Mouse (Mus musculus): Measurements from ENCODE around the gene Stap1.

The Stap1 gene

DNA sequence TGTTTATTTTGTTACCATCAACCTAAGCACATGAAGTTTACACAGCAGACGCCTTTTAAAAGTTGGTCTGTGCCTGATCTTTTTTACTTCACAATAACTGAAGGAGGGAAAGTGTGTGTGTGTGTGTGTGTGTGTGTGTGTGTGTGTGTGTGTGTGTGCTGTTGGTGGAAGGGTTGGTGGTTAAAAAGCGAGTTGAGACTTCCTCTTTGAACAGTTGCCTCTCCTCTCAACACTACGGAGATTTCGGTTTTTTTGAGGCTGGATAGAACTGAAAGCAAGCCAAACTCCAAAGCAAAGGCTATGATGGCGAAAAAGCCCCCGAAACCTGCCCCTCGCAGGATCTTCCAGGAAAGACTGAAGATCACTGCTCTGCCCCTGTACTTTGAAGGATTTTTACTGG is at the start of gene Stap1:
Gene Stap1, plus strand, starts transcription at position 209 of the 400 bp plus-strand sequence.
- DNase-seq (ENCODE audit: low spot score in 2 of 2): no peak

DNA sequence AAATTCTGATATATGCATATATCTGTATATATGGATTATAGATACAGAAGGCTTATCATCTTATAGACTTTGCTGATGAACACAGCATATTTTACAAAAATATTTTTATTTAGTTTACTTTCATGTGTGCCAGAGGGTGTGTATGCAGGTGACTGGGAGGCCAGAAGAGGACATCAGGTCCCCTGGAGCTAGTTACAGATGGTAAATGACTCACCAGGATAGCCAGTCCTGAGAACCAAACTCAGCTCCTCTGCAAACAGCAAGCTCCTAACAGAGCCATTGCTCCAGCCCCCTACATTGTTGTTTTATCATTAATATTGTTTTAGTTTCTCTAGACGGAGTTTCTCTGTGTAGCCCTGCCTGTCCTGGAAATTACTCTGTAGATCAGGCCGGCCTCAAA is 41.7 kb upstream of the Stap1 start:
- no peak for DNase-seq (ENCODE audit: low spot score in 2 of 2)

DNA sequence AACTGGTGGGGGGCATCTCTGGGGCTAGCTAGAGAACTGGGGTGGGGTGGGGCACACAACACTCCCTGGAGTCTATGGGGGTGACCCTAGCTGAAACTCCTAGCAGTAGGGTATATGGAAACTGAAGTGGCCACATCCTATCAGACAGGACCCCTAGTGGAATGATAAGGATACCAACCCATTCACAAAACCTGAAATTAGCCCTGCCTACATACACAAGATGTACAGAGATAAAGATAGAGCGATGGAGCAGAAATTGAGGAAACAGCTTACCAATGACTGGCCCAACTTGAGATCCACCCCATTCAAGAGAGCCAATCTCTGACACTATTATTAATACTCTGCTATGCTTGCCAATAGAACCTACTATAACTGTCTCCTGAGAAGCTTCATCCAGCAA is 8.0 kb upstream of the Stap1 start:
- no peak for DNase-seq (ENCODE audit: low spot score in 2 of 2)

DNA sequence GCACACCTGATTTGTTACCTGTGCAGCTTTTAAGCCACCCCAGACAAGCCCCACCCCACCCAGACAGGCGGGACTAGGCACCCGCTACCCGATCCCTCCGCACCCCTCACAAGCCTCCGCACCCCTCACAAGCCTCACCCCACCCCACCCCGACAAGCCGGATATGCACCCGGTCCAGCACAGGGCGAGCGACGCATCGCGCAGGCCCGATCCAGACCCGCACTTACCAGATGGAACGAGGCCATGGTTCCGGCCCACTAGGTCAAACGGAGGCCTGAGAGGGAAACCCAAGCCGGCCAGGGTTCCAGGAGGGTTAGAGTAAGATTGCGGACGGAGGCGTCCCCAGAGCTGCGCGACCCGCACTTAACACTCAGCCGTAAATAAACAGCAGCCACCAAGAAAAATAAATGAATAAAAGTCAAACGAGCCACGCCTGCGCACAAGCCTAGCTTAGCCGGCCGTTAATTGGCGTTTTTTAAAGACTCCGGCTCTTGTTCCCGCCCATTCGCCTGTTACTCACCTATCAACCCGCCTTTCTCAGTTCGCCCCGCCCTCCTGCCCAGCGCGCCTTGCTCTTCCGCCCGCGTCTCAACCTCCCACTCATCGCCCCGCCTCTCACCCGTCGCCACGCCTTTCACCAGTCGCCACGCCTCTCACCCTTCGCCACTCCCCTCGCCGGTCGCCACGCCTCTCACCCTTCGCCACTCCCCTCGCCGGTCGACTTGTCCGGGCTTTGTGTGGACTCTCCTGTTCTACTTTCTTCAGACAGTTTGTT is 6.3 kb upstream of the Stap1 start, which contains the start of gene Cenpc1:
Gene Cenpc1, minus strand, starts transcription at position 483 of the 775 bp plus-strand sequence.
- peak; percentile 76 to 92 for DNase-seq (ENCODE audit: low spot score in 2 of 2)

DNA sequence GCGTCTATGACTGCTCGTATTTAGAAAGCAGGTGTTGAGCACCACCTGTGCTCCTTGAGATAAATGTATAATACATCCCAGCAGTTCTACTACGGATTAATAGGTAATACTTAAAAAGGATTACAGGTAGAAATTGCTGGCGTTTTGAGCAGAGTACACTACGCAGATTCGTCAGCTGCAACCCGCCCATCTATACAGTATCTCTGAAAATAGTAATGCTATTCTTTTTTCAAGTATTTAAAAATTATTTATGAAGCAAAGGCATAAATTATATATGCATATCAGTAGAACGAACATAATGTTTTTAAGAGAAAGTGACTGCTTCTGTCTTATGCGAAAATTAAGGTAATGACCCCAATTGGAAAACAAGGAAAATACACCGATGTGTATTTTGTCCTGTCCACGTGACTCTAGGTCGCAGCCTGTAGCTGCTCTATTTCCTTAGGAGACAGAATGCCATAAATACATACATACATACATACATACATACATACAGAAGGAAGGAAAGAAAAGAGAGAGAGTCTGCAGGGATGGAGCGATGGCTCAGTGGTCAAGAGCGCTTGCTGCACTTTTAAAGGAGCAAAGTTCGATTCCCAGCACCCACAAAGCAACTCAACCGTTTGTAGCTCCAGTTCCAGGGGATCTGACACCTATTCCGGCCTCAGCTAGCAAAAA is 5.5 kb upstream of the Stap1 start:
- DNase-seq (ENCODE audit: low spot score in 2 of 2): peak in 1 of 2 experiments; percentile 12

DNA sequence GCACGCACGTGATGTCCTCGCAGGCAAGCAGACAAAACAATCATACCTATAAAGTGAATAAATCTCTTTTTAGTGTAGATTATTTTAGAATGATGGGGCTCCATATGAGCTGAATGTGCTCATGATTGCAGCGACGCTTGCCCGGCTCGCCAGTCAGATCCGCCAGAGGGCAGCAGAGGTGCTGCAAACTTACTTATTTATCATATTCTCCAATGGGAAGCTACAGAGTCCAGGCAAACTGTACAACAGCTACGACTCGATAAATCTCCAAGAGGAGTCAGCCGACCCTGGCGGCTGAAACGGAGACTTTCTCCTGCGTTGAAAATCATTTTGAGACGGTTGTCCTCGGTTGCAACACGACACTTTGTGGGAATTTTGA is 5.0 kb upstream of the Stap1 start:
- DNase-seq (ENCODE audit: low spot score in 2 of 2): peak; percentile 87 to 90

DNA sequence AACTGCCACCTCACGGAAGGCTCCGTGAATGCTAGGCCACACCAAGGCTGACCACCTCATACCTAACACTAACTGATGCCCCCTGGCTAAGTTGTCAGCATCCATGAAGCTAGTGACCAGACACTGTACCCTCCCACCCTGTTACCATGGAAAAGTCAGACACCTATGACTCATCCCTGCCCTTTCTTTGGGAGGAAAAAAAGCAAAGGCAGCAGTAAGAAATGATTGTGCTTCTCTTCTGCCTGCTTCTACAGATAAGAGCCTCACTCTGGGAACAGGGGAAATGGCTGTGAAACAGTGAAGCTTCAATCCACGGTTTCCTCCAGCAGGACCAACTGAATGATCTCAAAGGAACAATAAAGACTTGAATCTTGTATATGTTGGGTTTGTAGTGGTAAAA is 3.1 kb upstream of the Stap1 start:
- no peak for DNase-seq (ENCODE audit: low spot score in 2 of 2)

DNA sequence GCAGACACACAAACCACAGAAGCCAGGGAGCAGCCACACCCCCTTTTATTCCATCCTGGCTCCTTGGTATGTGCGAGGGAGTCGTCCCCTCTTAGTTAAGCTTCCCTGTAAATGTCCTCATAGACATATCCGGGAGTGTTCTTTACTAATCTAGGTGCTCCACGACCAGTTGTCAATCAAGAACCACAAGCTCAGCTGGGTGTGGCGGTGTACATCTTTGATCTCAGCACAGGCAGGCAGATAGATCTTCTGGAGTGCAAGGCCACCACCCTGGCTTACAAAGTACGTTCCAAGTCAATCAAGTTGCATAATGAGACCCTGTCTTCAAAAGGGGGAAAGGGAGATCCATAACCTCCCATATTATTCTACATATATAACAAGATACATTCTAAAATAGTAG is 2.4 kb upstream of the Stap1 start:
- no peak for DNase-seq (ENCODE audit: low spot score in 2 of 2)

DNA sequence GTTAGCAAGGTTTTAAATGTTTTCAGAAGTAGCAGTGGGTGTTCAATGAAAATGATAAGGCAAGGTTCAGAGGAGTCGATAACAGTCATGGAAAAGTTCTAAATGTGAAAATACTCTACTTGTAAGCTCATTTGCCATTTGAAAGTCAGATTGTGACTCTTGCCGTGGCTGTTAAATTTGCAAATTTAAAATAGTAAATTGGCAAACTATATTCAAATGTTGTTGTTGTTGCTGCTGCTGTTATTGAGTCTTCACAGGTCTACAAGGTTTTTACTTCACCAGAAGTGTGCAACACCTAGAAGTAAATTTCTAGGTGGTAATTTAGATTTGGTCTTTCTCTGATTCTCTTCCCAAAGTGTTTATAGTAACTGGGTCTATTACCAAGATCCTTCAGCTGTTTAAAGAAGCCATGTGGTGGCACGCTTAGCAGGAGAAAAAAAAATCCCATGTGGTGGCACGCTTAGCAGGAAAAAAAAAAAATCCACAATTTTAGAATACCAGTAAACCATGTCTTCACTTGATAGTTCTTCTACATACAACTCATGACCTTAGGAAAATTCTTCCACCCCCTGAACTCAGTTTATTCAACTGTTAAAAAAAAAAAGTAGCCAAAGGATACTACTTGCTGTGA is 1.3 kb downstream of the Stap1 start:
- no peak for DNase-seq (ENCODE audit: low spot score in 2 of 2)

DNA sequence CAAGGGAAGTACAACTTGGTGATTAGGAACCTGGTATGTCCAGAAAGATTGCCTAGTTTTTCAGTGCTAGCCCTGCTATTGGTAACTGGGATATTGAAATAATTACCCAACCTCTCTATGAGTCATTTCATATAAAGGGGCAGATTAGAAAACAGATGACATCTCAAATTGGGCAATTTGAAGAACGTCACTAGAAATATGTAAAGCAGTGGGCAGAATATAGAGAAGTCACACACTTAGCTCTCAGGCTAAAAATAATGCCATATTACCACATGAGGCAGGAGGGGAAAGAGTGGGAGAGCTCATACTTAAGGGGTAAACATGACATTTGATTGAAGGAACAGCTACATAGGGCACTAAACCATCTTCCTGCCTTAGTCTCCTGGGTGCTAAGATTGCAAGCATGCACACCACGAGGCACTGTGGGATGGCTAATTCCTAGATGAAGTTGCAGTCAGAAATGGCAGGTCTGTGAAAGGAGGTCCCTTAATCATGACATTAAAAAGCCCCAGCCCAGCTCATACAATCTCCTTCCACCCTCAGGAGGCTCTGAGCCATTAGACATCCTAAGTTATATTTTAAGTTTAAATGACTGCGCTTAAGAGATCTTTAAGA is 7.3 kb downstream of the Stap1 start:
- DNase-seq (ENCODE audit: low spot score in 2 of 2): no peak

DNA sequence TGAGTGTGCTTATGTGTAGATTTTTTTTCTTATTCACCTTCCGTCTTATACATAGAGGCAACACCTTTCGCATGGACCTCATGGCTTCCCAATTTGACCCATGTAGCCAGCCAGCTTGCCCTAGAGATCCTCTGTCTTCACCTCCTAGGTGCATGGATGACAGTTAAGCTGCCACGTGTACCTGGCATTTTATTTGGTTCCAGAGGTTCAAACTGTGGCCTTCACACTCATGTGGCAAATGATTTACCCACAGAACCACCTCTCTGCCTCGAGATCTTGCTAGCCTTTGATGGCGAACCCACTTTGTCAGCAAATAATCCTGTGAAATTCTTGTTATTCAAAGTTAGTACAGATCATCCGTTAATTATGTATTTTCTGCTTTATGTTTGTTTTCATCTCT is 12.4 kb downstream of the Stap1 start:
- DNase-seq (ENCODE audit: low spot score in 2 of 2): no peak

DNA sequence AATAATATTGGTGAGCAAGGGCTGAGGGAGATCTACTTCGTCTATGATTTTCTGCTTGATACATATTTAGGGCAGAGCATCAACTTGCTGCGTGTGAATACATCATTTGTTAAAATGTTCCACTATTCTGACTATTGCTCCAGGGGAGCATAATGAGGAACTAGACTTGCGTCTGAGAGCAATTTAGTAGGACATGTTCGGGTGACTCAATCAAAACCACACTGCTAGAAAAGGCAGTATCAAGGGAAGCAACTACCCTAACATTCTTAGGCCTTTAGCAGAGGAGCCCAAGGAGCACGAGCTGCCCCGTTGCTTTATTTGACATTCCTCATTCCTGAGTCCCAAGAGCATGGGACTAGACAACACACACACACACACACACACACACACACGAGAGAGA is 13.4 kb downstream of the Stap1 start:
- no peak for DNase-seq (ENCODE audit: low spot score in 2 of 2)

DNA sequence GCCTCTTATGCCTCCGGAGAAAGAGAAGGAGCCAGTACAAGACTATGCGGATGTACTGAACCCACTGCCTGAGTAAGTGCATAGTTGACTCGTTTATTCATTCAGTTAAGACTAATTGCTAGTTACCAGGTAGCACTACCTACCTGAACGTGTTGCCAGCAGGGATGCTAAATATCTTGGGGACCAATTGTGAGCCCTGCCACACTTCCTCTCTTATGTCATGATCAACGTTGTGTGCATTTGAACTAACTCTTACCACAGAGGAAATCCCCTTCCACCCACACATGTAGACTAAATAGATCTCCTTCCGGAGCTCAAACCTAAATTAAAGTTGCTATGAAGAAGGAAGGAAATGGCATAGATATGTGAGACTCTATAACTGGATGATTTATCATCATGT is 15.2 kb downstream of the Stap1 start:
- DNase-seq (ENCODE audit: low spot score in 2 of 2): no peak

DNA sequence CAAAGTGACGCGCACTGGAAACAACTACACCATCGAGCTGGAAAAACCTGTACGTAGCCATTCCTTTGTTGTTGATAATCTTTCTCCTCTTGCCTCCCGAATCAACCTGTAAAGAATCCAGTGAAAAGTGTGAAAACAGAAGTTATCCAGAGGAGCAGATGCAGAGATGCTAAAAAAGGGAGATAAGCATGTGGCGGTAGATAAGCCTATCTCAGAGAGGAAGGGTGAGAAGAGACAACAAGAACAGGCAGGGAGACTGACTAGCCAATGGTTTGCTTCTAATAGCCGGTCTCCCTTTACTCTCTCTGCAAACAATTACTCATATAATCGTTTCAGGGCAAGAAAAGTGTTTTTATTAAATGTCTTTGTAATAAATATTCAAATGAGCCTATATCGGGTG is 23.2 kb downstream of the Stap1 start:
- DNase-seq (ENCODE audit: low spot score in 2 of 2): no peak

DNA sequence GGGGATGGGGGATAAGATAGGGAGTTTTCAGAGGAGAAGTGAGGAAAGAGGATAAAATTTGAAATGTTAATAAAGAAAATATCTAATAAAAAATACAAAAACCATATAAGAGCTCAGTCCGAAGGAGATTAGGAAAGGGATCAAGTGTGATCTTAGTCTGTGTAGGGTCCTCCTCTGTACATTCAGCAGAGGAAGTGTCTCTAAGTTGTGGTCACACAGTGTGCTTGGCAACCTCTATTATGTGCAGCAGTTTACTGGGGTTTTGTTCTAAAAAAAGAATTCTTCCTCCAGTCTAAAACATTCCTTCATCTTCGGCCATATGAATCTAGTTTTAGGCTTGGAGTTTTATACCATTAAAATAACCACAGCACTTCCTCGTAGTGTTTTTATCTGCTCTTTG is 27.4 kb downstream of the Stap1 start:
- no peak for DNase-seq (ENCODE audit: low spot score in 2 of 2)

DNA sequence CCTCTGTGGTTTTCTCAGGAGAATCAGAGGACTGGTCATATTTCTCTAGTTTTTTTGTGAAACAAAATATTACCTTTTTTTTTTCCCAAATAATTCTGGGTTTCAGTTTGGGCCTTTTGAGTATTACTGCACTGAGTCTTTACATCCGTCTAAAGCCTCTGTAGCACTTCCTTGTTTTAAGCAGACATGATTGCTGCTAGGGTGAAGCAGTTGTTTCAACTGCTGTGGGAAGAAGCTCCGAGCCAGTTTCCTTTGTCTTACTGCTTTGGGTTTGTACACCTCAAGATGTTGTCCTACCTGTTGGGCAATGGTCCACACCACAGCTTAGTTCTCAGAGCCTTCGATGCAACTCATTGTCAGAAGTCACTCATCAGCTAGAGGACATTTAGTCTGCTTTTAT is 29.1 kb downstream of the Stap1 start:
- no peak for DNase-seq (ENCODE audit: low spot score in 2 of 2)

DNA sequence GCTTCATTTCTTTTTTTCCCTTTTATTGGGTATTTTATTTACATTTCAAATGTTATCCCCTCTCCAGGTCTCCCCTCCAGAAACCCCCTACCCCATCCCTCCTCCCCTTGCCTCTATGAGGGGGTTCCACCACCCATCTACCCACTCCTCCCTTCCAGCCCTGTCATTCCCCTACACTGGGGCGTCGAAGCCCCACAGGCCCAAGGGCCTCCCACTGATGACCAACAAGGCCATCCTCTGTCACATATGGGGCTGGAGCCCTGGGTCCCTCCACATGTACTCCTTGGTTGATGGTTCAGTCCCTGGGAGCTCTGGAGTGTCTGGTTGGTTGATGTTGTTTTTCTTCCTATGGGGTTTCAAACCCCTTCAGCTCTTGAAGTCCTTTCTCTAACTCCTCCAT is 30.6 kb downstream of the Stap1 start:
- DNase-seq (ENCODE audit: low spot score in 2 of 2): no peak

DNA sequence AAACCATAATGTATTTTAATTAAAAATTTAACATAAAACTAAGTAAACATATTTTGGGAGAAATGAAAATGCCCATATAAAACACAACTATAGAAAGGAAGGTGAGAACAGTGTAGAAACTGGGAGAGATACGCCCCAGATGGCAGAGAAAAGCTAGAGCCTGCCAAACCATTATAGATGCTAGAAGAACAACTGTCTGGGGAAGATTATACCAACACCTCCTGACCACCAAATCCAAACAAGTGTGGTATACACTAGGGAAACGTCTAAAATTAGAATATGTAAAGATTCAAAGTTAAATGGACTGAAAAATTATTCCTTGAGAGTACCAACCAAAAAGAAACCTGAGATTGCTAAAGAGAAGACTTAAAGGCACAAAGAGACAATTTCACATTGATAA is 35.1 kb downstream of the Stap1 start:
- DNase-seq (ENCODE audit: low spot score in 2 of 2): no peak

DNA sequence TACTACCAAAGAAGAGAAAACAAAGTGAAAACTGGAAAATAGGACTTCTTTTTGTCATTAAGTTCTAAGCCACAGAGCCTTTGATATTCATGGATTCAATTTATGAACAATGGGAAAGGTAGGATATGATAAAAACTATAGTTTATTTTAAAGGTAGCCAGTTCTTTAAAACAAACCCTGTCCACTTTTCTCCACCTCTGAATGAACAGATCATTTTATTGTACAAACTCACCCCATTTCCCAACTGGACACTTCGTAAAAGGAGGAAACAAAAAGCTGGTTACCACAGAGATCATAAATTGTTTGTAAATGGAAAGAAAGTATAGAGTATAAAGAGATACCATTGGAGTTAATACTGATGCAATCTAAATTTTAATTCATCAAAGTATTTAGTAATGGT is 39.5 kb downstream of the Stap1 start:
- no peak for DNase-seq (ENCODE audit: low spot score in 2 of 2)

DNA sequence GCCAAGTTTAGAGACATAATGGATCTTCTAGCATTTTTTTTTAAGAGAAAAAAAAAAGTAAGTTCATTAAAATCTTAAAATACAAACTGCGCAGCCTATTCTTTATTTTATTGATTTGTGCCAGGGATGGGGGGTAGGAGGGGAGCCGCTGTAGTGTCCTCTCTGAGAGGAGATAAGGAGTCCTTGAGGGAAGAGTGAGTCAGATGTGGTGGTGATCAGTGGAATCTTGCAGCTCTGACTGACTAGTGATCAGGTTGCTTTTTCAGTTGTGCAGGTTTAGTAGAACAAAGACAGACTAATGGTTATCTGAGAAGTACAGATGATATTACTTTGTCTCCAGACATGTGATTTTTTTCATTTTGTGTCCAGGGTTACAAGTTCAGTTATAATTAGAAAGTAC is 41.5 kb downstream of the Stap1 start:
- DNase-seq (ENCODE audit: low spot score in 2 of 2): no peak

DNA sequence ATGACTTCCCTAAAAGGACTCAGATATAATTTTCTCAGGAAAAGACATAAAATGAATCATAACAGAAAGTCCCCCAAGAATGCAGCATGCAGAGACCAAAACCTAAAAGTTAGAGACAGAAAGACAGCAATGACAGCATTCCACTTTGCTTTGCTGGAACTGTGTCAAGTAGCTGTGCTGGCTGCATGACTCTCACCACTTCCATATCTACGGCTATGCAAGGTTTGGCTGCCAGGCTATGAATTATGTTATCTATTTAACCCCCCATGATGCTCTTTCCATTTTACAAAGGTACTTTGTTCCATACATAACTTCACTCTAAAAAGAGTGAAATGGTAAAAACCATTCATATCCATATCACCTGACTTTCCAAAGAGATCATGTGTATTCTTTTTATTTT is 42.5 kb downstream of the Stap1 start:
- DNase-seq (ENCODE audit: low spot score in 2 of 2): no peak

DNA sequence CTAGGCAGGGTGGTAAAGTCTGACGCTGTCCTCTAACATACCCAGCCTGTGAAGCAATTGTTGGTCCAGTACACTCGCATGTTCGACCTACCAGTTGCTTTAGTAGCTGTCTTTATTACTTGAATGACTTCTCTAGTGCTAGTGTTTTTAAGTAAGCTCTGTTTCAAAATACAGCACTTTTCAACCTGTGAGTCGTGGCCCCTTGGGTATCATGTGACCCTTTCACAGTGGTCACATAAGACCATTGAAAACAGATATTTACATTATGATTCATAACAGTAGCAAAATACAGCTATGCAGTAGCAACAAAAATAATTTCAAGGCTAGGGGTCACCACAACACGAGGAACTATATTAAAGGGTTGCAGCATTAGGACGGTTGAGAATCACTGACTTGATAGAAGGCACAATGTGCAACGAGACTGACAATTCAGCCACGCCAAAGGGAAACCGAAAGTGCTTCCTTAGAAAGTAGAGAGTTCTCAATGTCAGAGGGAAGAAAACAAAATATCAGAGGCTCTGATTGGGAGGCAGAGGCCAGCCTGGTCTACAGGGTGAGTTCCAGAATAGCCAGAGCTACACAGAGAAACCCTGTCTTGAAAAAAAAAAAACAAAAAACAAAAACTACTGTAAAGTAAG is 47.0 kb downstream of the Stap1 start:
- DNase-seq (ENCODE audit: low spot score in 2 of 2): no peak
